Mouse (Mus musculus): Measurements from ENCODE around the gene Elmo2. TPM values are rescaled to one million over a fixed set of nuclear protein-coding genes. Genes with fewer than 3 reads are reported as not detected.

Elmo2 gene
- polyA plus RNA-seq, 1 experiment, result 148 TPM

- DNase-seq, result no peak
- no peak overlapping the region for H3K4me3 ChIP-seq (replicated peaks; ENCODE audit: extremely low read depth, low read depth, low read length)
- TF ChIP-seq POLR2A (IDR thresholded peaks at IDR 0.05; ENCODE audit: borderline replicate concordance, extremely low read depth, low read depth, low read length), result no peak
- no peak for TF ChIP-seq CTCF (IDR thresholded peaks at IDR 0.05; ENCODE audit: insufficient read depth, low read length)
- peaks cover 58% of the 10 kb centered on the region for H3K4me1 ChIP-seq (ENCODE audit: control insufficient read depth, insufficient read depth, low read length)
- 63% methylated on average over 7 of the region's 7 CpGs for WGBS
These were observed 7.3 kb downstream of the Elmo2 start for GRCm38 (mm10) chr2:165318941-165319340.

- Histone ChIP-seq H3K4me3 (replicated peaks; ENCODE audit: extremely low read depth, low read depth, low read length) (no peak overlapping the region), H3K4me1 (ENCODE audit: control insufficient read depth, insufficient read depth, low read length) (peaks cover 51% of the 10 kb centered on the region)
- WGBS, result 41% methylated on average over 16 of the region's 16 CpGs
- DNase-seq, result no peak
- TF ChIP-seq CTCF (IDR thresholded peaks at IDR 0.05; ENCODE audit: insufficient read depth, low read length), result no peak
- no peak for TF ChIP-seq POLR2A (IDR thresholded peaks at IDR 0.05; ENCODE audit: borderline replicate concordance, extremely low read depth, low read depth, low read length)
These were observed 8.5 kb downstream of the Elmo2 start for GRCm38 (mm10) chr2:165317621-165318263.

- peak; percentile 44 for DNase-seq
- 32% methylated on average over 9 of the region's 9 CpGs for WGBS
- peaks cover 46% of the 10 kb centered on the region for H3K4me1 ChIP-seq (ENCODE audit: control insufficient read depth, insufficient read depth, low read length)
- H3K4me3 ChIP-seq (replicated peaks; ENCODE audit: extremely low read depth, low read depth, low read length), result no peak overlapping the region
- TF ChIP-seq CTCF (IDR thresholded peaks at IDR 0.05; ENCODE audit: insufficient read depth, low read length) (no peak), POLR2A (IDR thresholded peaks at IDR 0.05; ENCODE audit: borderline replicate concordance, extremely low read depth, low read depth, low read length) (no peak)
These were observed 9.3 kb downstream of the Elmo2 start for GRCm38 (mm10) chr2:165316837-165317473.

GRCm38 (mm10) chr2:165316204-165316603, 10.1 kb downstream of the Elmo2 start:
- WGBS, result 62% methylated on average over 10 of the region's 10 CpGs
- Histone ChIP-seq H3K4me3 (replicated peaks; ENCODE audit: extremely low read depth, low read depth, low read length) (no peak overlapping the region), H3K4me1 (ENCODE audit: control insufficient read depth, insufficient read depth, low read length) (peaks cover 39% of the 10 kb centered on the region)
- TF ChIP-seq CTCF (IDR thresholded peaks at IDR 0.05; ENCODE audit: insufficient read depth, low read length) (no peak), POLR2A (IDR thresholded peaks at IDR 0.05; ENCODE audit: borderline replicate concordance, extremely low read depth, low read depth, low read length) (no peak)
- DNase-seq, result no peak

- no peak for TF ChIP-seq CTCF (IDR thresholded peaks at IDR 0.05; ENCODE audit: insufficient read depth, low read length)
- TF ChIP-seq POLR2A (IDR thresholded peaks at IDR 0.05; ENCODE audit: borderline replicate concordance, extremely low read depth, low read depth, low read length), result no peak
- 88% methylated on average over 8 of the region's 8 CpGs for WGBS
- no peak for DNase-seq
- no peak overlapping the region for H3K4me3 ChIP-seq (replicated peaks; ENCODE audit: extremely low read depth, low read depth, low read length)
- H3K4me1 ChIP-seq (ENCODE audit: control insufficient read depth, insufficient read depth, low read length), result peaks cover 22% of the 10 kb centered on the region
These were observed 12.1 kb downstream of the Elmo2 start for GRCm38 (mm10) chr2:165314197-165314596.

- no peak for DNase-seq
- no peak for TF ChIP-seq POLR2A (IDR thresholded peaks at IDR 0.05; ENCODE audit: borderline replicate concordance, extremely low read depth, low read depth, low read length)
- TF ChIP-seq CTCF (IDR thresholded peaks at IDR 0.05; ENCODE audit: insufficient read depth, low read length), result no peak
- WGBS, result 73% methylated on average over 7 of the region's 7 CpGs
- no peak overlapping the region for H3K4me3 ChIP-seq (replicated peaks; ENCODE audit: extremely low read depth, low read depth, low read length)
- H3K4me1 ChIP-seq (ENCODE audit: control insufficient read depth, insufficient read depth, low read length), result peaks cover 7% of the 10 kb centered on the region
These were observed 13.9 kb downstream of the Elmo2 start for GRCm38 (mm10) chr2:165312381-165312780.

- TF ChIP-seq CTCF (IDR thresholded peaks at IDR 0.05; ENCODE audit: insufficient read depth, low read length), result no peak
- no peak for TF ChIP-seq POLR2A (IDR thresholded peaks at IDR 0.05; ENCODE audit: borderline replicate concordance, extremely low read depth, low read depth, low read length)
- Histone ChIP-seq H3K4me3 (replicated peaks; ENCODE audit: extremely low read depth, low read depth, low read length) (no peak overlapping the region), H3K4me1 (ENCODE audit: control insufficient read depth, insufficient read depth, low read length) (no peaks in the 10 kb centered on the region)
- 88% methylated on average over 12 of the region's 12 CpGs for WGBS
- no peak for DNase-seq
These were observed 14.7 kb downstream of the Elmo2 start for GRCm38 (mm10) chr2:165311577-165311976.

- H3K4me1 ChIP-seq (ENCODE audit: control insufficient read depth, insufficient read depth, low read length), result no peaks in the 10 kb centered on the region
- WGBS, result 84% methylated on average over 13 of the region's 13 CpGs
- TF ChIP-seq CTCF (IDR thresholded peaks at IDR 0.05; ENCODE audit: insufficient read depth, low read length) (no peak), POLR2A (IDR thresholded peaks at IDR 0.05; ENCODE audit: borderline replicate concordance, extremely low read depth, low read depth, low read length) (no peak)
- H3K4me3 ChIP-seq (replicated peaks; ENCODE audit: extremely low read depth, low read depth, low read length), result no peak overlapping the region
- DNase-seq, result no peak
These were observed 15.4 kb downstream of the Elmo2 start for GRCm38 (mm10) chr2:165310818-165311425.

GRCm38 (mm10) chr2:165307801-165308200, 18.5 kb downstream of the Elmo2 start:
- no peak overlapping the region for H3K4me3 ChIP-seq (replicated peaks; ENCODE audit: extremely low read depth, low read depth, low read length)
- WGBS, result 88% methylated on average over 6 of the region's 6 CpGs

More at GRCm38 (mm10) chr2:165307801-165308200, 18.5 kb downstream of the Elmo2 start:
- no peaks in the 10 kb centered on the region for H3K4me1 ChIP-seq (ENCODE audit: control insufficient read depth, insufficient read depth, low read length)
- TF ChIP-seq POLR2A (IDR thresholded peaks at IDR 0.05; ENCODE audit: borderline replicate concordance, extremely low read depth, low read depth, low read length), result no peak
- TF ChIP-seq CTCF (IDR thresholded peaks at IDR 0.05; ENCODE audit: insufficient read depth, low read length), result no peak
- no peak for DNase-seq

Measured in lung, adult 2 months (tissue).